In the genomic region with DNA sequence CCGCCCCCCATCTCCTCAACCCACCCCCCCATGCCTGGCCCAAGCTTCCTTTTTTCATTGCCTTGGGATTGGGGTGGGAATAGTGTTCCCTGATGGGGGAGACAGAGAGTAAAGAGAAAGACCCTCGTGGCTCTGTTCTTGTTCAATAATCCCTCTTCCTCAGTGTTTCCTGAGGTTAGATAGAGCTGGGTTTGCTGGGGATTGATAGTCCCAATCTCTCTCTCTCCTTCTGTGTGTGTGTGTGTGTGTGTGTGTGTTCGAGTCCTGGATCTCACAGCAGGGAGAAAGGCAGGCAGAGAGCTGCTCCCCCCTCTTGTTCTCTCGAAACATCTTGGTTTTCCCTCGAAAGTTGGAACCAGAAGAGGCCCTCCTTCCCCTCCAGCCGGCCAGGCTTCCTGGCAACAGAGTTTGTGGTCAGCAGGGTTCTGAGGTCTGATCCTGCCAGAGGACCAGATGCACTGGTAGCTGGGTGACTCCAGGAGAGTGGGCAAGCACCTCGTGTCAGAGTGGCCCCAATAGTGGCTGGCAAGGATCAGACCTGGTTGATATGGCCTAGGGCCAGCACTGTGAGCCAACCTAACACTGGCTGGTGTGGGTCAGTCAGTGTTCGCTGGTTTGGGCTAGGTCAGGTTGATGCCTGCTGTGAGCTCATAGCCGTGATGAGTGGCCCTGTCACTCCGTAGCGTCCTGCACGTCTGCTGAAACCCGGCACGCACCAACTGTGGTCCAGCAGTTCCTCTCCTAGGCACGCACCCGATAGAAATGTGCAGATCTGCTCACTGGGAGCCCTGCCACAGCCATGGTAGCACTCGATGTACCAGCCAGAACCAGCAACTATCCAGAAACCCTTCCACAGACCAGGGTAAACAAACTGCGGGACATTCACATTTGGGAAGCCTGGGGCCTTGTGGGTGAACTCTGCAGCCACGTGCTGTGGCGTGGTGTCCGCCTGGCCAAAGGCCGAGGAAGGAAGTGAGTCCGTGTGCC, we compare ENCODE assay signal across 11 mouse cellular contexts. TPM values are rescaled to one million over a fixed set of nuclear protein-coding genes. Genes with fewer than 3 reads are reported as not detected.
DNase-seq lines count a peak whose midpoint lies in the region; ATAC-seq and TF ChIP-seq lines count a peak whose summit lies in the region.
"Had no signal": no experiment of that assay in that cellular context is flagged by ENCODE, and none has a peak within 500 bp of the region (broad histone marks: within the 10 kb centered on the region; RNA-seq: fewer than 3 reads in every experiment).

No protein-coding gene starts in this region.

- peaks cover 12% of the 10 kb centered on the region for H3K4me1 ChIP-seq in heart, embryonic 11.5 days (ENCODE audit: control insufficient read depth, insufficient read depth, low read length)
- peaks cover 60% of the 10 kb centered on the region for H3K4me1 ChIP-seq in E14TG2a.4 (replicated peaks; ENCODE audit: low read depth, low read length)
- peaks cover 43% of the 10 kb centered on the region for H3K4me1 ChIP-seq in liver, embryonic 11.5 days (replicated peaks; ENCODE audit: control insufficient read depth, insufficient read depth, low read length)
- H3K4me1 ChIP-seq in intestine, embryonic 16.5 days (ENCODE audit: control insufficient read depth, insufficient read depth, low read length), result peaks cover 13% of the 10 kb centered on the region; the same call in 1 of the 2 replicates
- H3K4me1 ChIP-seq in lung, postnatal 0 days (ENCODE audit: insufficient read depth, low read depth, low read length), result no peaks in the 10 kb centered on the region; the same call in 1 of the 2 replicates

- TF ChIP-seq EP300 in lung, postnatal 0 days (IDR thresholded peaks at IDR 0.05), result no peak

- ATAC-seq in heart, embryonic 11.5 days (replicated peaks; ENCODE audit: insufficient number of reproducible peaks, low FRiP score, low TSS enrichment), result no peak
- no peak for ATAC-seq in liver, embryonic 11.5 days (replicated peaks; ENCODE audit: low FRiP score)
- no peak for ATAC-seq in intestine, embryonic 16.5 days
- no peak for ATAC-seq in lung, postnatal 0 days

- H3K9me3 ChIP-seq in heart, embryonic 11.5 days (replicated peaks; ENCODE audit: control insufficient read depth, low read length), result no peaks in the 10 kb centered on the region
- H3K9me3 ChIP-seq in E14TG2a.4 (ENCODE audit: low read length), result no peaks in the 10 kb centered on the region
- no peaks in the 10 kb centered on the region for H3K9me3 ChIP-seq in liver, embryonic 11.5 days (ENCODE audit: control insufficient read depth, low read length)
- H3K9me3 ChIP-seq in intestine, embryonic 16.5 days (ENCODE audit: control insufficient read depth, low read length), result no peaks in the 10 kb centered on the region
- no peaks in the 10 kb centered on the region for H3K9me3 ChIP-seq in lung, postnatal 0 days (ENCODE audit: low read length)
- H3K9me3 ChIP-seq: hindbrain, embryonic 15.5 days had no signal

- no peak overlapping the region for H3K9ac ChIP-seq in heart, embryonic 11.5 days (ENCODE audit: low read depth, low read length)
- H3K9ac ChIP-seq in liver, embryonic 11.5 days (ENCODE audit: low read depth, low read length), result peak overlapping the region; percentile 37; the same call in 1 of the 2 replicates
- no peak overlapping the region; the same call in 1 of the 2 replicates for H3K9ac ChIP-seq in intestine, embryonic 16.5 days (ENCODE audit: low read depth, low read length)
- no peak overlapping the region for H3K9ac ChIP-seq in lung, postnatal 0 days (replicated peaks; ENCODE audit: low read depth)
- H3K9ac ChIP-seq: hindbrain, embryonic 15.5 days had no signal

- H3K36me3 ChIP-seq in heart, embryonic 11.5 days (ENCODE audit: control insufficient read depth, insufficient read depth, low read length), result no peaks in the 10 kb centered on the region
- no peaks in the 10 kb centered on the region for H3K36me3 ChIP-seq in E14TG2a.4 (ENCODE audit: insufficient read depth, low read length)
- H3K36me3 ChIP-seq in liver, embryonic 11.5 days (ENCODE audit: control insufficient read depth, insufficient read depth, low read length), result no peaks in the 10 kb centered on the region
- no peaks in the 10 kb centered on the region for H3K36me3 ChIP-seq in intestine, embryonic 16.5 days (ENCODE audit: control insufficient read depth, insufficient read depth, low read length)
- no peaks in the 10 kb centered on the region for H3K36me3 ChIP-seq in lung, postnatal 0 days (ENCODE audit: insufficient read depth, low read length)
- H3K36me3 ChIP-seq: hindbrain, embryonic 15.5 days had no signal

- TF ChIP-seq CTCF in E14TG2a.4 (conservative IDR thresholded peaks at IDR 0.05; ENCODE audit: low read length), result no peak
- TF ChIP-seq CTCF in lung, postnatal 0 days (IDR thresholded peaks at IDR 0.05), result no peak

- no peak overlapping the region for H3K27ac ChIP-seq in heart, embryonic 11.5 days (ENCODE audit: low read depth, low read length)
- peak overlapping the region; percentile 73 for H3K27ac ChIP-seq in liver, embryonic 11.5 days (ENCODE audit: low read depth, low read length)
- no peak overlapping the region for H3K27ac ChIP-seq in intestine, embryonic 16.5 days (ENCODE audit: low read length)
- H3K27ac ChIP-seq in lung, postnatal 0 days (ENCODE audit: low read length), result no peak overlapping the region
- H3K27ac ChIP-seq: hindbrain, embryonic 15.5 days had no signal

- no peak overlapping the region for H3K4me2 ChIP-seq in heart, embryonic 11.5 days
- peak overlapping the region; percentile 25 for H3K4me2 ChIP-seq in liver, embryonic 11.5 days
- no peak overlapping the region for H3K4me2 ChIP-seq in intestine, embryonic 16.5 days (ENCODE audit: low read depth, low read length)
- no peak overlapping the region for H3K4me2 ChIP-seq in lung, postnatal 0 days (replicated peaks; ENCODE audit: low read depth, low read length)
- H3K4me2 ChIP-seq: hindbrain, embryonic 15.5 days had no signal

- H3K27me3 ChIP-seq in heart, embryonic 11.5 days (ENCODE audit: control insufficient read depth, insufficient read depth, low read length), result no peaks in the 10 kb centered on the region
- H3K27me3 ChIP-seq in E14TG2a.4 (ENCODE audit: insufficient read depth, low read length), result no peaks in the 10 kb centered on the region
- no peaks in the 10 kb centered on the region for H3K27me3 ChIP-seq in liver, embryonic 11.5 days (replicated peaks; ENCODE audit: control insufficient read depth, insufficient read depth, low read length)
- H3K27me3 ChIP-seq in intestine, embryonic 16.5 days (replicated peaks; ENCODE audit: control insufficient read depth, insufficient read depth, low read length), result no peaks in the 10 kb centered on the region
- no peaks in the 10 kb centered on the region for H3K27me3 ChIP-seq in lung, postnatal 0 days (replicated peaks; ENCODE audit: insufficient read depth, low read length)

- no peak overlapping the region for H3K4me3 ChIP-seq in heart, embryonic 11.5 days (ENCODE audit: low read depth, low read length)
- H3K4me3 ChIP-seq in E14TG2a.4 (replicated peaks; ENCODE audit: low read length), result peak overlapping the region; percentile 17; the same call in 1 of the 2 replicates
- H3K4me3 ChIP-seq in liver, embryonic 11.5 days (ENCODE audit: low read depth, low read length), result no peak overlapping the region
- H3K4me3 ChIP-seq in intestine, embryonic 16.5 days (ENCODE audit: low read length), result no peak overlapping the region
- H3K4me3 ChIP-seq in lung, postnatal 0 days (ENCODE audit: low read depth, low read length), result no peak overlapping the region
- H3K4me3 ChIP-seq: hindbrain, embryonic 15.5 days; myocyte had no signal

- DNase-seq in heart, adult 11 months, result peak; percentile 96
- peak; percentile 70 for DNase-seq in cerebellum, adult 9-11 months
- no peak for DNase-seq in liver, embryonic 11.5 days (ENCODE audit: low spot score)
- DNase-seq in left cerebral cortex, adult 9 months (ENCODE audit: low spot score in 2 of 2), result no peak
- no peak for DNase-seq in lung, postnatal 0 days (ENCODE audit: low spot score)
- DNase-seq: lung, postnatal 36 days had no signal

- 75% methylated on average over 23 of the region's 23 CpGs for WGBS in heart, embryonic 11.5 days (ENCODE audit: insufficient replicate concordance)
- 47% methylated on average over 23 of the region's 23 CpGs for WGBS in liver, embryonic 11.5 days
- WGBS in intestine, embryonic 16.5 days, result 72% methylated on average over 23 of the region's 23 CpGs
- WGBS in lung, postnatal 0 days, result 74% methylated on average over 23 of the region's 23 CpGs

RNA-seq across cellular contexts. Expression of a gene that starts 3.8 kb away (rescaled TPM):
- 261 and 278 TPM in 2 replicates for polyA plus RNA-seq in heart, embryonic 11.5 days (2014; fragmentation: Nextera tagmentation; extraction: Ambion mirVana)
- 667 and 675 TPM in 2 replicates for polyA plus RNA-seq in liver, embryonic 11.5 days (2014; fragmentation: Nextera tagmentation; extraction: Ambion mirVana)
- 286 and 319 TPM in 2 replicates for polyA plus RNA-seq in intestine, embryonic 16.5 days (2015; fragmentation: Nextera tagmentation; extraction: Ambion mirVana)
- 41.2 and 50.6 TPM in 2 replicates for polyA plus RNA-seq in lung, postnatal 0 days (2015; fragmentation: Nextera tagmentation; extraction: Ambion mirVana)

RNA-seq across cellular contexts. Expression of a gene that starts 13.0 kb away (rescaled TPM):
- 18.1 and 18.3 TPM in 2 replicates for polyA plus RNA-seq in heart, embryonic 11.5 days (2014; fragmentation: Nextera tagmentation; extraction: Ambion mirVana)
- 23.6 and 28.4 TPM in 2 replicates for polyA plus RNA-seq in liver, embryonic 11.5 days (2014; fragmentation: Nextera tagmentation; extraction: Ambion mirVana)
- 39.7 and 46.7 TPM in 2 replicates for polyA plus RNA-seq in intestine, embryonic 16.5 days (2015; fragmentation: Nextera tagmentation; extraction: Ambion mirVana)
- 30.8 and 38.6 TPM in 2 replicates for polyA plus RNA-seq in lung, postnatal 0 days (2015; fragmentation: Nextera tagmentation; extraction: Ambion mirVana)

RNA-seq across cellular contexts. Expression of a gene that starts 31.3 kb away (rescaled TPM):
- polyA plus RNA-seq in heart, embryonic 11.5 days (2014; fragmentation: Nextera tagmentation; extraction: Ambion mirVana), result 0.06 and 0.07 TPM in 2 replicates
- 0.12 and 0.18 TPM in 2 replicates for polyA plus RNA-seq in liver, embryonic 11.5 days (2014; fragmentation: Nextera tagmentation; extraction: Ambion mirVana)
- 0.40 and 0.44 TPM in 2 replicates for polyA plus RNA-seq in intestine, embryonic 16.5 days (2015; fragmentation: Nextera tagmentation; extraction: Ambion mirVana)
- polyA plus RNA-seq in lung, postnatal 0 days (2015; fragmentation: Nextera tagmentation; extraction: Ambion mirVana), result not detected in 2 replicates
- polyA plus RNA-seq: myocyte had no signal

Comparison
In these comparisons a context has a peak if more than half of its experiments do, and no peak if none do; other contexts are left out.
1. DNase-seq: peak in heart, adult 11 months (single experiment) and cerebellum, adult 9-11 months (single experiment); none in liver, embryonic 11.5 days (single experiment), left cerebral cortex, adult 9 months (0 of 2) and lung, postnatal 0 days (single experiment).